Mouse (Mus musculus) T-helper 1 cell (primary cell): Measurements from ENCODE around the gene Epha4.

Experiments
- in situ Hi-C: fragments of 300-600 bp; cut with MboI, MseI; formaldehyde crosslinking; loops from one replicate; pipeline ENCODE4 v1.15.1; 2025; ENCODE audit warnings: high pct_unique_total_duplicates

Gene Epha4

GRCm38 (mm10) chr1:77484766-77485596 lies 29.9 kb downstream of the Epha4 start:
- in situ Hi-C loops, result no loop called here

- in situ Hi-C loops, result no loop called here
Measured at GRCm38 (mm10) chr1:77475808-77476413, 39.0 kb downstream of the Epha4 start.

GRCm38 (mm10) chr1:77473446-77474376 lies 41.2 kb downstream of the Epha4 start:
- in situ Hi-C loops, result no loop called here

- in situ Hi-C loops, result no loop called here
Measured at GRCm38 (mm10) chr1:77472566-77472965, 42.3 kb downstream of the Epha4 start.

GRCm38 (mm10) chr1:77471447-77471846 lies 43.4 kb downstream of the Epha4 start:
- in situ Hi-C loops, result no loop called here

GRCm38 (mm10) chr1:77471037-77471436 lies 43.9 kb downstream of the Epha4 start:
- in situ Hi-C loops, result no loop called here

- in situ Hi-C loops, result no loop called here
Measured at GRCm38 (mm10) chr1:77468717-77469314, 46.1 kb downstream of the Epha4 start.

- in situ Hi-C loops, result no loop called here
Measured at GRCm38 (mm10) chr1:77465524-77465923, 49.4 kb downstream of the Epha4 start.

GRCm38 (mm10) chr1:77464108-77464507 lies 50.8 kb downstream of the Epha4 start:
- in situ Hi-C loops, result no loop called here

- in situ Hi-C loops, result no loop called here
Measured at GRCm38 (mm10) chr1:77461877-77462615, 52.8 kb downstream of the Epha4 start.

GRCm38 (mm10) chr1:77460831-77461629 lies 53.9 kb downstream of the Epha4 start:
- in situ Hi-C loops, result no loop called here

- in situ Hi-C loops, result no loop called here
Measured at GRCm38 (mm10) chr1:77458751-77459385, 56.0 kb downstream of the Epha4 start.

- in situ Hi-C loops, result no loop called here
Measured at GRCm38 (mm10) chr1:77457446-77457800, 57.5 kb downstream of the Epha4 start.

GRCm38 (mm10) chr1:77456695-77457445 lies 58.0 kb downstream of the Epha4 start:
- in situ Hi-C loops, result no loop called here

GRCm38 (mm10) chr1:77453811-77454210 lies 61.1 kb downstream of the Epha4 start:
- in situ Hi-C loops, result no loop called here

- in situ Hi-C loops, result no loop called here
Measured at GRCm38 (mm10) chr1:77452721-77453120, 62.2 kb downstream of the Epha4 start.

- in situ Hi-C loops, result no loop called here
Measured at GRCm38 (mm10) chr1:77451541-77451940, 63.3 kb downstream of the Epha4 start.

GRCm38 (mm10) chr1:77450201-77450600 lies 64.7 kb downstream of the Epha4 start:
- in situ Hi-C loops, result no loop called here

- in situ Hi-C loops, result no loop called here
Measured at GRCm38 (mm10) chr1:77447061-77447614, 67.8 kb downstream of the Epha4 start.
